9 mouse cellular contexts compared by ENCODE assay signal in genomic region chr15:83168875-83169771, GRCm38 (mm10). TPM values are rescaled to one million over a fixed set of nuclear protein-coding genes. Genes with fewer than 3 reads are reported as not detected.
DNase-seq lines count a peak whose midpoint lies in the region; ATAC-seq and TF ChIP-seq lines count a peak whose summit lies in the region.
"Had no signal": no experiment of that assay in that cellular context is flagged by ENCODE, and none has a peak within 500 bp of the region (broad histone marks: within the 10 kb centered on the region; RNA-seq: fewer than 3 reads in every experiment).

No protein-coding gene starts in this region.

- WGBS in kidney, embryonic 15.5 days, result 51% methylated on average over 7 of the region's 7 CpGs
- 72% methylated on average over 7 of the region's 7 CpGs for WGBS in embryonic facial prominence, embryonic 12.5 days
- WGBS in lung, embryonic 14.5 days, result 63% methylated on average over 7 of the region's 7 CpGs

- no peaks in the 10 kb centered on the region for H3K27me3 ChIP-seq in kidney, embryonic 15.5 days
- no peaks in the 10 kb centered on the region for H3K27me3 ChIP-seq in embryonic facial prominence, embryonic 12.5 days
- no peaks in the 10 kb centered on the region for H3K27me3 ChIP-seq in lung, embryonic 14.5 days (ENCODE audit: insufficient read depth, low read length)

- 0 out of 2 replicates have a peak, but pooled peaks cover 3% of the 10 kb centered on the region for H3K36me3 ChIP-seq in kidney, embryonic 15.5 days
- H3K36me3 ChIP-seq in embryonic facial prominence, embryonic 12.5 days, result peaks cover 5% of the 10 kb centered on the region; the same call in 1 of the 2 replicates
- 0 out of 2 replicates have a peak, but pooled peaks cover 3% of the 10 kb centered on the region for H3K36me3 ChIP-seq in lung, embryonic 14.5 days (ENCODE audit: insufficient read depth)

- DNase-seq in kidney, postnatal 14 days, result no peak
- peak; percentile 87 for DNase-seq in cerebellum, adult 11-12 months
- no peak for DNase-seq in lung, embryonic 14.5 days
- no peak for DNase-seq in layer of hippocampus, adult 2 months (ENCODE audit: low spot score in 2 of 2)
- DNase-seq in adrenal gland, postnatal 10 days, result no peak
- DNase-seq in frontal cortex, postnatal 14 days (ENCODE audit: low spot score in 2 of 2), result no peak

- ATAC-seq in kidney, embryonic 15.5 days (replicated peaks; ENCODE audit: low FRiP score), result no peak
- no peak for ATAC-seq in embryonic facial prominence, embryonic 12.5 days (ENCODE audit: insufficient number of reproducible peaks, insufficient read depth, low FRiP score, low TSS enrichment)
- no peak for ATAC-seq in lung, embryonic 14.5 days (ENCODE audit: insufficient read depth)
- ATAC-seq: hindbrain, embryonic 16.5 days had no signal

- peak overlapping the region; percentile 85; the same call in 1 of the 2 replicates for H3K4me2 ChIP-seq in kidney, embryonic 15.5 days
- H3K4me2 ChIP-seq in embryonic facial prominence, embryonic 12.5 days (replicated peaks), result no peak overlapping the region
- peak overlapping the region; percentile 72 for H3K4me2 ChIP-seq in lung, embryonic 14.5 days

- no peak overlapping the region for H3K4me3 ChIP-seq in kidney, embryonic 15.5 days (replicated peaks)
- no peak overlapping the region for H3K4me3 ChIP-seq in embryonic facial prominence, embryonic 12.5 days
- peak overlapping the region; percentile 10; the same call in 1 of the 2 replicates for H3K4me3 ChIP-seq in lung, embryonic 14.5 days (ENCODE audit: low read depth, low read length)
- no peak overlapping the region for H3K4me3 ChIP-seq in layer of hippocampus, adult 2 months

- TF ChIP-seq CTCF in lung, embryonic 14.5 days (IDR thresholded peaks at IDR 0.05; ENCODE audit: low read depth), result no peak
- TF ChIP-seq CTCF in layer of hippocampus, adult 2 months (conservative IDR thresholded peaks at IDR 0.05), result no peak

- H3K9me3 ChIP-seq in kidney, embryonic 15.5 days (replicated peaks), result no peaks in the 10 kb centered on the region
- no peaks in the 10 kb centered on the region for H3K9me3 ChIP-seq in embryonic facial prominence, embryonic 12.5 days
- H3K9me3 ChIP-seq in lung, embryonic 14.5 days (ENCODE audit: low read depth, low read length), result no peaks in the 10 kb centered on the region

- no peak overlapping the region for H3K9ac ChIP-seq in kidney, embryonic 15.5 days
- H3K9ac ChIP-seq in embryonic facial prominence, embryonic 12.5 days, result 0 out of 2 replicates have a peak overlapping the region, but pooled peaks have one; percentile 32
- H3K9ac ChIP-seq in lung, embryonic 14.5 days, result peak overlapping the region; percentile 28; the same call in 1 of the 2 replicates

- peak overlapping the region; percentile 34 for H3K27ac ChIP-seq in kidney, embryonic 15.5 days
- H3K27ac ChIP-seq in embryonic facial prominence, embryonic 12.5 days, result no peak overlapping the region
- peak overlapping the region; percentile 64; the same call in 1 of the 2 replicates for H3K27ac ChIP-seq in lung, embryonic 14.5 days (ENCODE audit: low read depth)
- no peak overlapping the region for H3K27ac ChIP-seq in layer of hippocampus, adult 2 months

- H3K4me1 ChIP-seq in kidney, embryonic 15.5 days, result peaks cover 71% of the 10 kb centered on the region
- H3K4me1 ChIP-seq in embryonic facial prominence, embryonic 12.5 days, result peaks cover 29% of the 10 kb centered on the region
- peaks cover 34% of the 10 kb centered on the region for H3K4me1 ChIP-seq in lung, embryonic 14.5 days (ENCODE audit: insufficient read depth)

RNA-seq across cellular contexts. Expression of gene Cyb5r3, which starts 3.3 kb away (rescaled TPM):
- 150 and 166 TPM in 2 replicates for polyA plus RNA-seq in kidney, embryonic 15.5 days (2015; fragmentation: Nextera tagmentation; extraction: Ambion mirVana)
- polyA plus RNA-seq in embryonic facial prominence, embryonic 12.5 days (2016; fragmentation: Nextera tagmentation; extraction: Ambion mirVana), result 107 and 111 TPM in 2 replicates
- polyA plus RNA-seq in lung, embryonic 14.5 days (2014; fragmentation: Nextera tagmentation; extraction: Ambion mirVana), result 161 and 164 TPM in 2 replicates
- total RNA-seq in layer of hippocampus, adult 2 months (2021), result 10 to 100 TPM; 63.7 to 65.6 TPM
- 100 to 1,000 TPM; 176 to 199 TPM for total RNA-seq in adrenal gland, postnatal 10 days (2021)

RNA-seq across cellular contexts. Expression of gene Poldip3, which starts 19.9 kb away (rescaled TPM):
- 144 and 148 TPM in 2 replicates for polyA plus RNA-seq in kidney, embryonic 15.5 days (2015; fragmentation: Nextera tagmentation; extraction: Ambion mirVana)
- 169 and 172 TPM in 2 replicates for polyA plus RNA-seq in embryonic facial prominence, embryonic 12.5 days (2016; fragmentation: Nextera tagmentation; extraction: Ambion mirVana)
- 159 and 162 TPM in 2 replicates for polyA plus RNA-seq in lung, embryonic 14.5 days (2014; fragmentation: Nextera tagmentation; extraction: Ambion mirVana)
- total RNA-seq in layer of hippocampus, adult 2 months (2021), result 10 to 100 TPM; 90.5 to 91.5 TPM
- 10 to 100 TPM; 85.1 to 90.9 TPM for total RNA-seq in adrenal gland, postnatal 10 days (2021)

RNA-seq across cellular contexts. Expression of gene Rrp7a, which starts 46.5 kb away (rescaled TPM):
- polyA plus RNA-seq in kidney, embryonic 15.5 days (2015; fragmentation: Nextera tagmentation; extraction: Ambion mirVana), result 61.4 and 74.3 TPM in 2 replicates
- polyA plus RNA-seq in embryonic facial prominence, embryonic 12.5 days (2016; fragmentation: Nextera tagmentation; extraction: Ambion mirVana), result 52.3 and 59.3 TPM in 2 replicates
- 51.0 and 59.3 TPM in 2 replicates for polyA plus RNA-seq in lung, embryonic 14.5 days (2014; fragmentation: Nextera tagmentation; extraction: Ambion mirVana)
- 100 to 1,000 TPM; 144 to 151 TPM for total RNA-seq in layer of hippocampus, adult 2 months (2021)
- 10 to 100 TPM; 75.1 to 75.6 TPM for total RNA-seq in adrenal gland, postnatal 10 days (2021)

Comparison
In these comparisons a context has a peak if more than half of its experiments do, and no peak if none do; other contexts are left out.
1. H3K27ac ChIP-seq: peak in kidney, embryonic 15.5 days (single experiment) and lung, embryonic 14.5 days (single experiment); none in embryonic facial prominence, embryonic 12.5 days (single experiment) and layer of hippocampus, adult 2 months (single experiment).